ENCODE assay signal across 8 mouse cellular contexts in the genomic region with DNA sequence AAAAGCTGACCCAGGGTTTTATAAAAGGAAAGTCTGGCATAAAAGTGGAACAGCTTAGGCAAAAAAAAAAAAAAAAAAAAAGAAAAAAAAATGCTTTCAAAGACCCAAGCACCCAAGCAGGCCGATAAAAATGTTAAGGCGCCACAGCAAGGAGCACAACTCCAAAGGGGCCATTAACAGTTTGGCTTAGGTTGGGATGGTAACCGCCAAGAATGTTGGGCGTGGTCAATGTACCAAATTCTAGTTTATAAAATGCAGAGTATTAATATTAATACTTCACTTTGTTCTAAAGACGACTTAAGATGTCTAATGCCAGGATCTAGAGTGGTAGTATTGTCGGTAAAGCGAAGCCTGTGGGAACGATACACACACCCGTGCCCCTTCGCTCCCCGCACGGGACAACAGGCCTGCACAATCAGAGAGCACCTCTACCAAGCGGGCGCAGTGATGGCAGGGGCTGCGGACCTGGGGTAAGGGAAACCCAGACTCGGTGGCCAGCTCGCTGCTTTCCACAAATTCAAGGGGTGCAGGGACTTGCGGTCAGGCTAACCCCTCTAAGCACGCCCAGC. TPM values are rescaled to one million over a fixed set of nuclear protein-coding genes. Genes with fewer than 3 reads are reported as not detected.
A peak's percentile ranks its signal among the peaks of the same experiment; 100 is the strongest.
DNase-seq lines count a peak whose midpoint lies in the region; ATAC-seq and TF ChIP-seq lines count a peak whose summit lies in the region.

No protein-coding gene starts in this region.

- H3K9me3 ChIP-seq in hindbrain, embryonic 10.5 days: no peaks in the 10 kb centered on the region

- ATAC-seq in megakaryocyte, adult 5-6 weeks (ENCODE audit: poor library complexity, severe bottlenecking): peak; percentile 19

- H3K27ac ChIP-seq in layer of hippocampus, adult 2 months: peak overlapping the region; percentile 92
- no peak overlapping the region for H3K27ac ChIP-seq in bone marrow, adult 2 months (ENCODE audit: control insufficient read depth, insufficient read depth, low read depth, low read length, poor library complexity)
- H3K27ac ChIP-seq in hindbrain, embryonic 10.5 days: peak overlapping the region; percentile 99

- H3K4me1 ChIP-seq in bone marrow, adult 2 months (ENCODE audit: control insufficient read depth, insufficient read depth, low read length): no peaks in the 10 kb centered on the region; the same call in 1 of the 2 replicates
- H3K4me1 ChIP-seq in hindbrain, embryonic 10.5 days (replicated peaks): peaks cover 34% of the 10 kb centered on the region

- WGBS in bone marrow, adult 2 months: 5% methylated on average over 19 of the region's 19 CpGs
- 2% methylated on average over 19 of the region's 19 CpGs for WGBS in hindbrain, embryonic 10.5 days

- TF ChIP-seq POLR2A in bone marrow, adult 2 months (IDR thresholded peaks at IDR 0.05; ENCODE audit: borderline replicate concordance, control insufficient read depth, low read depth, low read length): no peak

- no peak for TF ChIP-seq CTCF in layer of hippocampus, adult 2 months (conservative IDR thresholded peaks at IDR 0.05)
- TF ChIP-seq CTCF in bone marrow, adult 2 months (IDR thresholded peaks at IDR 0.05; ENCODE audit: control insufficient read depth, insufficient read depth, low read length): no peak

- DNase-seq in layer of hippocampus, adult 2 months (ENCODE audit: low spot score in 2 of 2): peak in 1 of 2 experiments; percentile 23
- no peak for DNase-seq in layer of hippocampus, adult 8-10 months (ENCODE audit: low spot score in 2 of 2)
- DNase-seq in hindbrain, embryonic 10.5 days (ENCODE audit: low spot score): no peak
- DNase-seq in adrenal gland, postnatal 14 days: no peak
- DNase-seq in thymus, postnatal 14 days: no peak
- DNase-seq in kidney, adult 11 months: no peak

- H3K27me3 ChIP-seq in hindbrain, embryonic 10.5 days (ENCODE audit: insufficient read depth, poor library complexity, severe bottlenecking): no peaks in the 10 kb centered on the region

- peak overlapping the region; percentile 90 for H3K4me3 ChIP-seq in layer of hippocampus, adult 2 months
- H3K4me3 ChIP-seq in bone marrow, adult 2 months (replicated peaks; ENCODE audit: control insufficient read depth, low read depth, low read length): peak overlapping the region; percentile 67
- H3K4me3 ChIP-seq in hindbrain, embryonic 10.5 days: peak overlapping the region; percentile 95

- H3K36me3 ChIP-seq in hindbrain, embryonic 10.5 days: 0 out of 2 replicates have a peak, but pooled peaks cover 2% of the 10 kb centered on the region

RNA-seq across cellular contexts. Expression of a gene that starts 0.9 kb away (rescaled TPM):
- 10 to 100 TPM; 29.4 to 33.7 TPM for total RNA-seq in layer of hippocampus, adult 2 months (2021)
- 10 to 100 TPM; 26.3 to 28.8 (median 28.3) TPM for total RNA-seq in layer of hippocampus, adult 8-10 months (2022)
- polyA plus RNA-seq in bone marrow, adult 2 months (2011; ENCODE audit: insufficient read depth, insufficient read length, low replicate concordance, missing spikeins): 1.5 and 1.6 TPM in 2 replicates
- 55.6 and 66.4 TPM in 2 replicates for polyA plus RNA-seq in hindbrain, embryonic 10.5 days (2016; fragmentation: Nextera tagmentation; extraction: Ambion mirVana)
- 2.3 and 3.4 TPM in 2 replicates for total RNA-seq in megakaryocyte, adult 5-6 weeks (2015)
- total RNA-seq in megakaryocyte, adult 5-6 weeks (2017): 0.24 and 1.8 TPM in 2 replicates
- total RNA-seq in adrenal gland, postnatal 14 days (2021): 17.3 and 17.4 TPM in 2 replicates
